Mouse (Mus musculus) frontal cortex, postnatal 14 days (tissue): ENCODE measurements around the gene Egfl7.

Source experiments
- DNase-seq, 2 experiments: peaks; one replicate each; pipeline ENCODE4 v3.0.0; 2022; ENCODE audit warnings: low spot score in 2 of 2

Gene Egfl7

DNA sequence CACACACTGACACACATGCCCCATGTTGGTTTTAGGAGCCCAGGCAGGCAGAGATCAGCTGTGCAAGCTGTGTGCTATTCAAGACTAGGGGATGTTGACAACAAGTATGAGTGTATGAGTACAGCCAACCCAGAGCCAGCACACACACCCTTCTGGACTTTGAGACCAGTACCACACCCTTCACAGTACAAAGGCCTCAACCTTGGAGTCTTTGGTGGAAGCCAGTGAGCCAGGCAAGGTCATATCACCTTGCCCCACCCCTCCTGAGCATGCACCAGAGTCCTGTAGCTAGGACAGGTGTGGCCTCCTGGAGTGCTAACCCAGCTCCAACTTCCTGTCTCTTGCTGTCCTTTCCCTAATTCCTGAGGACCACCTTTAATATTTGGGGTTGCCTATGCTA lies 31.2 kb downstream of the Egfl7 start:
- no peak for DNase-seq

DNA sequence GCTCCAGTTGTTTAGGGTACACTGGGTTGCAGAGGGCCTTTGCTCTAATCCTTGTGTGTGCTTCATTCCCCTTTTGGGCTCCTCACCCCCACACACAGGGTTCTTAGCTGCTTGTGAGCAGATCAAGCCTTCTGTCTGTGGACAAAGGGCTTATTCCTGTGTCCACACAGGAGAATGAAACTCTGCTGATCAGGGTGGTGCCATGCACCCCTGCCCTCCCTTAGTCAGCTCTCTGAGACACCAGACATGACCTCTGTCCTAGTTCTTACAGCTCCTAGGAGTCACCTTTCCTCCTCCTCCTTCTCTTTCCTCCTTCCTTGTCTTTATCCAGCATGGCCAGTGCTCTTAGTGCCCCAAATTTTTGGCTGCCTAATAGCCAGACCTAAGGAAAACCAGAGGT lies 32.1 kb downstream of the Egfl7 start:
- no peak for DNase-seq

DNA sequence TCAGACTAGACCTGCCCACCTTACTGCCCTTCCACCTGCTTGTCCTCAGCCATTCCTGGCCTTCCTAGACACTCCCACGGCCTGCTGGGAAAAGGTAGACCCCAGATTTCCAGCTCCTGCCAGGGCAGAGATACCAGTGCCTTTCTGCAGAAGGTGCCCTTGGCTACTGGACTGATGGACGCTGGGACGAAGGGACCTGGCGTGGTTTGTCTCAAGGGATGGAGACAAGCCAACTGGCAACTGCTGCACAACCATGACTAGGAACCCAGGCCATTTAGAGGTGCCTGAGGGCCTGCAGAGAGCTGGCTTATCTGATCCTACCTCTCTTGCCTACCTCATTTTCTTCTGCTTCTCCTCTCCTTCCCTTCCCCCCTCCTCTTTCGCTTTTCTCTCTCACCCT lies 35.1 kb downstream of the Egfl7 start:
- no peak for DNase-seq

DNA sequence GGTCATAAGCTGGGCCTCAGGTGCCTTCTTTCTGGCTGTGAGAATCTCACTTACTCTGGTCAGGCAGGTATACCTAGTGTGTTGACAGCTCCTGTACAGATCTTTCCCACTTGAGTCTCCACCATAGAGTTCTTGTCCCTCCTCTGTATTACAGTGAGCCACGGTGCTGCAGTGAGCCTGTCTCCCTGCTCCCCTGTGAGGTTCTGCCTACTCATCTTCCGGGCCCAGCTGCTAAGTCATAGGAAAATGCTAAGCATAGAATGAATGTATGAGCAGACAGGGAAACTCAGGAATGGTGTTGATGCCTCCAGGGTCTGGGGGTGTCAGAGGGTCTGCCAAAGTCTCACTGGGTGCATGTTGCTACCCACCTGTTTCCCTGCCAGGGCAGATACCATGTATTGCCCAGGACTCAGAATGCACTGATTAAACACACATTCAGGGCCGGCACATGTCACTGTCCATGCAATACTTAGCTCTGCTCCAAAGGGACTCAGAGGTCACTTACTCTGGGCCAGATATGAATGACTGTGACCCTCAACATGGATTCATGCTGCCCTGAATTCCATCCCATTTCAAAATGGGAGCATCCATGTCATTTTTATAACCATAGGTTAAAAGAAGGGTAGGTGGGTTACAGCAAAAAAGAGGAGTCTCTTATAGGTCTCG lies 35.8 kb downstream of the Egfl7 start:
- DNase-seq = no peak

DNA sequence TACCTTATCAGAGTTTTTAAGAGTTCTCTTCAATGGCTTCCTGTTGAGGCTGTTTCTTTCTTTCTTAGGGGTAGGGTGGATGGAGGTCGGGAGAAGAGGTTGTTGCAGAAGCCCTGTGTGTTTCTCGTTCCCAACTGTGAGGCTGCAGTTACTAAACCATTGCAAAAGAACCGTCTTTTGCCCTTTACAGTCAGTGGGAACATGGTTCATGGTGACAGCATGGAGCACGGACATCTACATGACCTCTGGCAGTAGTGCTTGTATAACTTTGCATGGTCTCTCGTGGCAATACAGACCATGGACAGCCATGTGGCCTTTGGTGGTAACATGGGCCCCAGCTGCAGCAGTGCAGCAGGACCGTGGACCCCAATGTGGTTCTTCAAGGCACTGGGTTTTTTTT lies 37.5 kb downstream of the Egfl7 start:
- no peak for DNase-seq

DNA sequence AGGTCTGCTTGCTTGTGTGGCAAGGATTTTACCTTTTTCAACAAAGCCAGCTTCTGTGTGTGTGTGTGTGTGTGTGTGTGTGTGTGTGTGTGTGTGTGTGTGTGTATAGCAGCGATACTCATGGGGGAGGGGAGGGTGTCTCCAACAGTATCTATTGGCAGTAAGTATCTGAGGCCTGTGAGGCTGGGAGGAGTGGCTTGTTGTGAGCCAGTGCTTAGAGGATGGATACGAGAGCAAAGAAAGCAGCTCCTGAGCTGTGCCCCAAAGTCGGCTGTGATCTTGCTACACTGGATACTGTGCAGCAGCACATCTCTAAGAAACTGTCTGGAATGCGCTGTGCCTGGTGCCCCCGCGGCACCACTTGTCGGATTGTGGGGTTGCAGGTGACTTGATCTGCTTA lies 38.1 kb downstream of the Egfl7 start:
- no peak for DNase-seq

DNA sequence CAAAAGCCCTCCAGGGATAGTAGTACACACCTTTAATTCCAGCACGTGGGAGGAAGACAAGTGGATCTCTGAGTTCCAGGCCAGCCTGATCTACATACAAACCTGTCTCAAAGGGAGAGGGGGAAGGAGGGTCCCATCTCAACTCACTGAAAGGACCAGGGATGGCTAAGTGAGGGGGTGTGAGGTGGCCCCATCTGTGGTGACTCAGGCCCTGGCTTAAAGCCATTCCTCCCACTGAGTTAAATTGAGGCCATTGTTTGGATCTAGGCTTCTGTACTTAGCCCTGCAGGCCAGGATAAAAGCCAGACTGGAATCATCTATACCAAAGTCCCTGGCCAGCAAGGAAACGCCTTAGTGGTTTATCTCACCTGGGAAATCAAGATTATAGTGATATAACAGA lies 41.4 kb downstream of the Egfl7 start:
- DNase-seq = no peak

DNA sequence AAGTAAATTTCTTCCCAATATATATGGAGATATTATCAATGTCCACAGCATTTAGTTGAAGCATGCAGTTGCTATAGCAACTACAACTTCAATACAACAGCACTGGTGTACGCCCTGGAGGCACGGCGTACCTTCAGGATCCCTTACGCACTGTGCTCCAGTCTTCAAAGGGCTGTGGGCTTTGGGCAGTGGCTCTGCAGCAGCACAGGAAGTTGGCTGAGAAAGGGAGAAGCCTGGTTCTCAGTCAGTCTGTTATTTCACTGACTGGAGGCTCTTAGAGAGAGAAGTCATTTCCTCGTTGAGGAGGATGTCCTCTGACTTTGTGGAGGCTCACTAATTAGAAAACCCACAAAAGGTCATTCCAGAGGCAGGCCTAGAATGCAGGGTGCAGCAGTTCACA lies 43.2 kb downstream of the Egfl7 start:
- DNase-seq = no peak

DNA sequence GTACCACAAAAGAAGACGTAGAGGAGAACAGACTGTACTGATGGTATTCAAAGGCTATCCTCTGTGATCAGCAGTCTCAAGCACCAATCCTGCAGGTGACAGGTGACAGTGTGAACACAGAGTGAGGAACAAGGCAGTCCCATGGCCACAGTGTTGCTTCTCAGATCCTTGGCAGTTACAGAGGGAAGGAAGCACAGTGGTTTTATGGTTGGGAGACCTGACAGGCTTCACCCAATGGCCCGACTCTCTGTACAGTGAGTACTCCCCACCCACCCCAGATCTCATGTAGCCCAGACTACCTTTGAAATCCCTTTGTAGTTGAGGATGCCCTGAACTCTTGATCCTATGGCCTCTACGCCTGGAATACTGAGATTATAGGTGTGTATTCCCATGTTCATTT lies 45.6 kb downstream of the Egfl7 start:
- no peak for DNase-seq

DNA sequence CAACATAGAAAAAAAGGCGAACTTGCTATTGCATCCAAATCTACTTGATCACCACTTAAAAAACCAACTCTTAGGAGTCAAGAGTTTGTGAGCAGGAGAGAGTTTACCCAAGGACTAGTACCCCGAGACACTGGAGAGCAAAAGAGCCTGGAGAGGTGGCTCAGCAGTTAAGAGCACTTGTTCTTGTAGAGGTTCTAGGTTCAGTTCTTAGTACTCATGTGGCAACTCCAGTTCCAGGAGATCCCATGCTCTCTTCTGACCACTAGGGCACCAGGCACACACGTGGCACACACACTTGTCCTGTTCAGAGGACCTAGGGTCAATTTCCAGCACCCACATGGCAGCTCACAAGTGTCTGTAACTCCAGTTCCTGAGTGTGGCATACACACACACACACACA lies 46.3 kb downstream of the Egfl7 start:
- no peak for DNase-seq

DNA sequence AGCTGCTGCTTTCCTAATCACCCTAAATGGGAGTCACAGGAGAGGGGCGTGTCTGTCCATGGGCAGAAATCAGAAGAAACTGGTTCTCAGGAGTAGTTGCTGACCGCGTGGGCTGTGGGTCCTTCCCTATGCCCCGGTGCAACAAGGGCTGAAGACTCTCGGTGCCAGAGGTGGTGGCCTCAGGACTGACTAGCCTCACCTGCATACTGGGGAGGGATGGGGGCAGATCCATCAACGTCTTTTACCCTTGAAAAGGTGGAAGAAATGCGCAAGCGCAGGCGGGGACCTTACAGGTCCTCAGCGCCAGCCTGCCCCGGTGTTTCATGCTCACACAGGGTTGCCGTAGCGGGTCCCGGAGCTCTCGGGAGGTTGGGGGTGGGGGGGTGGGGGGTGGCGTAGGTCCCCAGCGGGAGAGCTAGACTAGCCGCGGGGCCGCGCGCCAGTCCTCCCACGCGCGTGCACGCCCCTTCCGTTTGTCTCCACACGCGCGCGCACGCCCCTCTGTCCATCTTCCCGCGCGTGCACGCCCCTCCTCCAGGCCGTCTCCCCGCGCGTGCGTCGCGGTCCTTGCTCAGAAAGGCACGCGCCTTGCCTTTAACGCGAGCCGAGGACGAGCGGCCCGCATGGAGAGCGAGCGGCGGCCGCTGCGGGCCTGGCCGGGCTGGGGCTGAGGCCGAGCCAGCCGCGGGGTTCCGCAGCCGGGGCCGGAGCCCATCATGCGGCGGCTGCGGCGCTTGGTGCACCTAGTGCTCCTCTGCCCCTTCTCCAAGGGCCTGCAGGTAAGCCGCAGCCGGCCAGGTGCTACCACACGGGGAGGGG lies 48.3 kb downstream of the Egfl7 start, which contains the start of gene Fam69b:
TSS of gene Fam69b (plus strand) at position 537 of the 819 bp plus-strand sequence.
- DNase-seq = peak; percentile 71 to 80

DNA sequence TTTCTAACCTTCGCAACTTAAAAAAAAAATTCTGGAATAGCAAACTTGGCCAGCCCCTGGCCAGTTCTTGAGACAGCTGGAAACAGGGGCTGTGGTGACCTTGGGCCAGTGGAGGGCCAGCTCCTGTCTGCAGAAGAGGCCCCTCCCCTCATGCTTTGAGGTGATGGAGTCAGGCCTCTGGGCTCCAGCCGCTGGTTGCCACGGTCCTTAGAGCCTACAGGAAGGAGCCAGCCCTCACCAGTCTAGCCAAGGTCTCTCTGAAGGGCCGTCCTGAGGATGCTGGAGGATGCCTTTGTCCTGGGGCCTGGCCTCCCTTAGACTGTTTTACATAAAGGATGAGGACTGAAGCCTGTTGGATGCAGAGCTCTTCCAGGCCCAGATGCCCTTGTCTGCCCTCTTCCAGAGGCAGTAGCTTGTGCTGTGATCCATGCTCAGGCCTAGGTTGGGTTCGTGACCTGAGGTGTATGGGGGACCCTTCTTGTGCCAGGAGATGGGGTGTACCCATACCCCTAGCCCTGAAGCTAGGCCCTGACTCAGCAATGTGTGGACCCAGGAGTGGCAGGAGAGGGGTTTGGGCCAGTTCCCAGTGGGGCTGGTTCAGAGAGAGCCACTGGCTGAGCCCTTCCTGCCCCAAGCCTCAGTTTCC lies 49.1 kb downstream of the Egfl7 start:
- DNase-seq = no peak

DNA sequence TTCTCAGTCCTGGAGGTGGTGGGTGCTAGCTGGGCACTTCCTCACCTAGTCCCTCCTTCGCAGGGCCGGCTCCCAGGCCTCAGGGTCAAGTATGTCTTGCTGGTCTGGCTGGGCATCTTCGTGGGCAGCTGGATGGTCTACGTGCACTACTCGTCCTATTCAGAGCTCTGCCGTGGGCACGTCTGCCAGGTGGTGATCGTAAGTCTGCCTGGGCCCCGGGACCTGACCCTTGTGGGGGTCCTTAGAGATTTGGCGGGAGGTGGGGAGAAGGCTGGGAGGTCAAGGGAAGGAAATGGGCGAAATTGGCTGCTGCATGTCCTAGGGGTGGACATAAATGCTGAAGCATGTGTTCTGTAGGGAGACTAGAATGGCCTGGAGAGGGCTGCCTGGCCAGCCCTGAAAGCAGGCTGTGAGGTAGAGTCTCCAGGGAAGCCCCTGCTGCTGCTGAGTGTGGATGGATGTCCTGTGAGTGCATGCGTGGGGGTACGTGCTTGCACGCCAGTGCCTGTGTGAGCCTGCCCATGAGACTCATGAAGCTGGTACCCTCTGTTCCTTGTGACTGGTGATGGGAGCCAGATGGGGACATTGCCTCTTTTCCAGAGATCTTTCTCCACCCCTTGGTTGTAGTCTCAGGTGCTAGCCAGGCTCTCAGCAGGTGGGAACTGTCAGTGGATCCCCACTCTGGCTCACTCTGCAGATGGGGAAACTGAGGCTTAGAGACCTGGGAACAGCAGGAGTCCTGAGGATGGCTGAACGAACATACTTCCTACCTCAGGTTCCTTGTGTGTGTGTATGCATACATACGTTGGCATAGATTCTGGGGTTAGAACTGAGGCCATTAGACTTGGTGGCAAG lies 53.0 kb downstream of the Egfl7 start:
- DNase-seq = no peak

DNA sequence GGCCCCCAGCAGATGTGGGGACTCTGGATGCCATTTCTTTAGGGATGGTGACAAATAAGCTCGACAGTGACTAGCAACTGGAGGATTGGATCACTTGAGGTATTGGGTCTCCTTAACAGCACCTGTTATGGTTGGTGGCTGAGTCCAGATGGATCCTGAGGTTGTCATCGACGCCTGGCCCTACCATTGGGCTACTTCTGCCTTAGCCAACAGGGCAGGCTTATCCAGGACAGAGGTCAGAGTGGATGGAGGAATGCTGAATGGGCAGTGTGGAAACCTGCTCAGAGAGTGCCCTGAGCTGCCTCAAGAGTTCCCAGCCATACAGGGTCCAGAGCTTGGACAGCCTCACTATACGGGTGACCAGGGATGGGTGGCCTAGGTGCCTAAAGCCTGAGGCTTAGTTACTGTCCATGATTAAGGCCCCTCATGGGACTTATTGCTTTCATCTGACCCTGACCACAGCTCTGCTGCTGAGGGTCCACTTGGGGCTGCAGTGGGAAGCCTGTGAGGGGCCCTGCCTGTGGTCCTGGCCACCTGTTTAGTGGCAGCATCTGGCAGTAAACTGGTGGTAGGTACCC lies 54.2 kb downstream of the Egfl7 start:
- DNase-seq = no peak

DNA sequence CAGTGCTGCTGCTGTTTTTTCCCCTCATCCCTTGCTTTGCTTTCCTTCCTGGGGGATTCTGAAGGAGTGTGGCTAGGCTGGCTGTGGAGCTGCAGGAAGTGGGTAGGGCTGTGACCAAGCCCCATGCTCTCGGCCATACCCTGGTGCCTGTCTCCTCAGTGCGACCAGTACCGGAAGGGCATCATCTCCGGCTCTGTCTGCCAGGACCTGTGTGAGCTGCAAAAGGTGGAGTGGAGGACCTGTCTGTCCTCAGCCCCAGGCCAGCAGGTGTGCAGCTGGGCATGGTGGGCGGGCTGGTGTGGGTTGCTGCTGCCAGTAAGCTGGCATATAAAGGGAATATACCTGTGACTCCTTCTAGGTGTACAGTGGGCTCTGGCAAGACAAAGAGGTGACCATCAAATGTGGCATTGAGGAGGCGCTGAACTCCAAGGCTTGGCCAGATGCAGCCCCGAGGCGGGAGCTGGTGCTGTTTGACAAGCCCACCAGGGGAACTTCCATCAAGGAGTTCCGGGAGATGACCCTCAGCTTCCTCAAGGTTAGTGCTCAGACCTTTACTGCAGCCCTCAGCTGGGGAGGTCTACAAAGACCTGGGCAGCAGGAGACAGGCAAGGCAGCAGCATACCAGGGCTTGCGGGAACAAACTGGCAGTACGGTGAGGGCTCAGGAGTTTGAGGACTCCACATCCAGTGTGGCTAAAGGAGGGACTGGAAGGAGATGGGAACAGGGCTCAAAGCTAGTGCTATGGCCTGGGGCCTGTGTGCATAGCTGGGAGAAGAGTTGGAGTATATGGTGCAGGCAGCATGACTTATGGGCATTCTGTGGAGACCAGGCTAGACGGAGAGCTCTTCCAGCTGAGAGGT lies 55.0 kb downstream of the Egfl7 start:
- no peak for DNase-seq

DNA sequence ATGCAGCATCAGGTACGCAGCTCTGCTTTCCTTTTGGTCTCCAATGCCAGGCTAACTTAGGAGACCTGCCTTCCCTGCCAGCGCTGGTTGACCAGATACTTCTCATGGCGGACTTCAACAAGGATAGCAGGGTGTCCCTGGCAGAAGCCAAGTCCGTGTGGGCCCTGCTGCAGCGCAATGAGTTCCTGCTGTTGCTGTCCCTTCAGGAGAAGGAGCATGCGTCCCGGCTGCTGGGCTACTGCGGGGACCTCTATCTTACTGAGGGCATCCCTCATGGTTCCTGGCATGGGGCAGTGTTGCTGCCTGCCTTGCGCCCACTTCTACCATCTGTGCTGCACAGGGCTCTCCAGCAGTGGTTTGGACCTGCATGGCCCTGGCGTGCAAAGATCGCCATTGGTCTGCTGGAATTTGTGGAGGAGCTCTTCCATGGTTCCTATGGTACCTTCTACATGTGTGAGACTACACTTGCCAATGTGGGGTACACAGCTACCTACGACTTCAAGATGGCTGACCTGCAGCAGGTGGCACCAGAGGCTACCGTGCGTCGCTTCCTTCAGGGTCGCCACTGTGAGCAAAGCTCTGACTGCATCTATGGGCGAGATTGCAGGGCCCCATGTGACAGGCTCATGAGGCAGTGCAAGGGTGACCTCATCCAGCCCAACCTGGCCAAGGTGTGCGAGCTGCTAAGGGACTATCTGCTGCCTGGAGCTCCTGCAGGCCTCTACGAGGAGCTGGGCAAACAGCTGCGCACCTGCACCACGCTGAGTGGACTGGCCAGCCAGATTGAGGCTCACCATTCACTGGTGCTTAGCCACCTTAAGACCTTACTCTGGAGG lies 55.9 kb downstream of the Egfl7 start:
- no peak for DNase-seq

DNA sequence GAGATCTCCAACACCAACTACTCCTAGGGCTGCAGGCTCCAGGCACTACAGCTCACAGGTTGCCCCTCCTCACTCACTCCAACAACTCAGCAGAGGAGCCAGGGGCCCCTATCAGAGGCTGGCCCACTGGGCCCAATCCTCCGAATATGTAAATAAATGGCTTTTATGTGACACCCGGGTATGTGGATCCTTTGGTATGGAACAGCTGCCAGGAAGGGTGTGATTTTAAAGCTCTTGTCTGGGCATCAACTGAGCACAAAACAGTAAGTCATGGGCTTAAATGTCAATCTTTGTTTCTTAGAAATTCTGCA lies 56.5 kb downstream of the Egfl7 start:
- no peak for DNase-seq

DNA sequence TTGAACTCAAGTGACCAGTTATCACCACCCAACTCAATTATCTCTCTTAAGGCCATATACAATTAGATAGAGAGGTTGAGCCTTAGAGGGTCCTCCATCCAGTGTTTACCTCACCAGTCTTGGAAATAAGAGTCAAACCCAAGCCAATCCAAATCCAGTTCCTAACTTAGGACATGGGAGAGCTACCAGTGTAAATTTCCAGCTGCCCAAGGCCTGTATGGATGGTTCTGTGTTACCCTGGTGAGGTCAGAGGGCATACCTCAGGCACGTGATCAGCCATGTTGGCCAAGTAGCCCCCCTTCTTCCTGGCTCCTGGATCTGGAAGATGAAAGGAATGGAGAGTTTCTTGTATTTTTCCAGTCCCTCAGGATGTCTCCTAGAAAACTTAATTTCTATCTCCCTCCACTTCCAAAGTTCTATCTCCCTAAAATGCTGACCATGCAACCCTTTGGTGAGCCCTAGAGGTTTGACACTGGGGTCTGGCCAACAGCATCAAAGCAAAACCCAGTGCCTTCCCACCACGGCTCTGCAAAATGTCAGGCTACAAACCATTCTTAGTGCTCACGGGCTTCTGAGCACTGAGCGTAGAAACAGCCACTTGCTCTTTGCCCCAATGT lies 57.6 kb downstream of the Egfl7 start:
- DNase-seq = no peak

DNA sequence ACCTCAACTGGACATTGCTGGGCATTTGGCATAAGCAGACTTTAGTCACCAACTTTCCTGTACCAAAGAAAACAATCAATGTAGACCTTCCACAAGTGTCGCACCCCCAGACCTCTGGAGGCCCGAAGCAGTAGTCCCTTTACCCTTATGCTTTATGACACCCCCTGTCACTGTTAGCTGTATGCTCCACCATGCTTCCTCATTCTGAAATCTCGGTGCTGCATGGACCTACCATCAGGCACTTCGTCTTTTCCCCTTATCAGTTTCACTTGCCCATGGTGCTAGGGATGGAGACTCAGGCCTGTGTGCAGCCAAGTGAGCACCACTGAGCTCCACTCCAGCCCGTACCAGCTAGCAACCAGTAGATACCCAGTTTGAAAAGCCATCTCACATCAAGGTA lies 58.2 kb downstream of the Egfl7 start:
- DNase-seq = no peak

DNA sequence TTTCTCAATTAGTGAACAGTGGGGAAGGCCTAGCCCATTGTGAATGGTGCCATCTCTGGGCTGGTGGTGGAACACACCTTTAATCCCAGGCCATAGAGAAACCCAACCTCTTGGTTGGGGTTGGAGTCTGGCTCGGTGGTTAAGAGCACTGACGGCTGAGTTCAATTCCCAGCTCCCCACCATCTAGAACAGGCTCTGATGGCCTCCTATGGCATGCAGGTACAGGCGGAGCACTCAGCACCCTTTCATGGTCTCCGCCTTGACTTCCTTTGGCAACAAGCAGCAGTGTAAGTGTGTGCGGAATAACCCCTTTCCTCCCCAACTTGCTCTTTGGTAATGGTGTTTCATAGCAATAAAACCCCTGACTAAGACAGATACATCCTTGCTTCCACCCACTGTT lies 58.8 kb downstream of the Egfl7 start:
- DNase-seq = no peak
